Mouse (Mus musculus): Measurements from ENCODE around the gene Dnajc12.

DNA sequence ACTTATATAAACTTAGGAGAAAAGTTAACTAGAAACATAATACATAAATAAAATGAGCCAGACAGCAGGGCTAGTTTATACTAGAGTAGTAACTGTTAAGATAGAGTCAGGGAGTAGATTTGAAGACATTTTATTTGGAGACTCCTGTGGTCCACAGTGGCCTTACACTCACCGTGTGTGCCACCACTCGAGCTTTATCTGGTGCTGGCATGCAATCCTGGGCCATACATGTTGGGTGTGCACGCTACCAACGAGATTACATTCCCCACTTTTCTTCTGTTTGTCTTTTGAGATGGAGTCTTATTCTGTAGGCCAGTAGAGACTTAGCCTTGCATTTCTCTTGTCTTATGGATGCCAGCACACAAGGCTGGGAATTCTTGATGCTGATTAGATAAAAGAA, 71.7 kb downstream of the Dnajc12 start:
- TF ChIP-seq CTCF (IDR thresholded peaks at IDR 0.05; ENCODE audit: extremely low read depth, insufficient read length, insufficient replicate concordance, low read depth, low read length) (no peak), POLR2A (IDR thresholded peaks at IDR 0.05; ENCODE audit: low read depth, low read length) (no peak)

All from small intestine, adult 2 months (tissue).